Mouse (Mus musculus) stomach, postnatal 0 days (tissue): ENCODE data around the gene Rnf216. TPM values are rescaled to one million over a fixed set of nuclear protein-coding genes. Genes with fewer than 3 reads are reported as not detected.

Experiments
- ATAC-seq: fragments of 200-750 bp; cut with Nextera tagmentation; 2 replicates; pipeline ENCODE4 v1.8.0; 2017; ENCODE audit not compliant: low FRiP score, low TSS enrichment
- DNase-seq: peaks from one replicate; pipeline ENCODE4 v3.0.0-alpha.2; 2016; ENCODE audit warnings: low spot score
- H3K27ac ChIP-seq: fragments of 300-500 bp; sonication (generic); replicated peaks from 2 replicates; pipeline ENCODE4 v1.5.1; 2014; ENCODE audit warnings: mild to moderate bottlenecking, control low read depth
- H3K27me3 ChIP-seq: fragments of 300-500 bp; sonication (generic); 2 replicates; pipeline ENCODE4 v1.6.1; 2014; ENCODE audit warnings: low read length; ENCODE audit not compliant: control insufficient read depth, insufficient read depth
- H3K36me3 ChIP-seq: fragments of 300-500 bp; sonication (generic); 2 replicates; pipeline ENCODE4 v1.6.1; 2014; ENCODE audit warnings: low read length, mixed read lengths; ENCODE audit not compliant: control insufficient read depth, insufficient read depth
- H3K4me1 ChIP-seq: fragments of 300-500 bp; sonication (generic); replicated peaks from 2 replicates; pipeline ENCODE4 v1.6.1; 2014; ENCODE audit warnings: antibody characterized with exemption; ENCODE audit not compliant: control insufficient read depth, insufficient read depth
- H3K4me2 ChIP-seq: fragments of 300-500 bp; sonication (generic); replicated peaks from 2 replicates; pipeline ENCODE4 v1.6.1; 2014; ENCODE audit warnings: low read depth, mild to moderate bottlenecking, control low read depth, moderate library complexity
- H3K4me3 ChIP-seq: fragments of 300-500 bp; sonication (generic); 2 replicates; pipeline ENCODE4 v1.5.1; 2014; ENCODE audit warnings: low read depth, low read length, control low read depth
- H3K9ac ChIP-seq: fragments of 300-500 bp; sonication (generic); 2 replicates; pipeline ENCODE4 v1.6.1; 2014; ENCODE audit warnings: mild to moderate bottlenecking, low read length, control low read depth, mixed read lengths
- H3K9me3 ChIP-seq: fragments of 300-500 bp; sonication (generic); 2 replicates; pipeline ENCODE4 v1.6.1; 2016; ENCODE audit warnings: low read length; ENCODE audit not compliant: control insufficient read depth
- CTCF ChIP-seq: IDR thresholded peaks from 2 replicates; pipeline ENCODE4 v1.5.1; 2016; ENCODE audit warnings: antibody characterized with exemption, low read depth, mild to moderate bottlenecking, moderate library complexity
- EP300 ChIP-seq: optimal IDR thresholded peaks from 2 replicates; pipeline ENCODE3; 2016; ENCODE audit warnings: antibody characterized with exemption
- WGBS: fragments of 180-500 bp; shearing (Covaris S2); extraction: QIAGEN DNeasy Blood & Tissue Kit; methylation state at CpG from one replicate; pipeline ENCODE4 v1.1.7; 2014; 5-methylcytosine and 5-hydroxymethylcytosine counted together
- polyA plus RNA-seq: library from polyadenylated mRNA; unstranded; fragments of >200 nt; fragmentation: Nextera tagmentation; extraction: Ambion mirVana; gene quantifications from 2 replicates; pipeline ENCODE4 v1.2.1, GENCODE M21; 2015

Rnf216 gene
- polyA plus RNA-seq, 1 experiment from 2014 or later, result 15.4 TPM

- Histone ChIP-seq H3K4me3 (no peak overlapping the region), H3K4me2 (no peak overlapping the region), H3K9ac (no peak overlapping the region), H3K27ac (no peak overlapping the region), H3K4me1 (no peaks in the 10 kb centered on the region), H3K27me3 (no peaks in the 10 kb centered on the region), H3K36me3 (peaks cover 7% of the 10 kb centered on the region), H3K9me3 (no peaks in the 10 kb centered on the region)
- DNase-seq (no peak), ATAC-seq (no peak)
- WGBS, result 64% methylated on average over 9 of the region's 9 CpGs
- TF ChIP-seq CTCF, result no peak
Measured at GRCm38 (mm10) chr5:142997526-142997925, 115.3 kb downstream of the Rnf216 start.

- DNase-seq (no peak), ATAC-seq (no peak)
- no peak for TF ChIP-seq CTCF
- TF ChIP-seq EP300, result no peak
- Histone ChIP-seq H3K27me3 (no peaks in the 10 kb centered on the region), H3K9me3 (no peaks in the 10 kb centered on the region), H3K9ac (no peak overlapping the region), H3K27ac (no peak overlapping the region), H3K4me3 (no peak overlapping the region), H3K4me1 (no peaks in the 10 kb centered on the region), H3K4me2 (no peak overlapping the region), H3K36me3 (peaks cover 12% of the 10 kb centered on the region)
- WGBS, result 81% methylated on average over 2 of the region's 2 CpGs
Measured at GRCm38 (mm10) chr5:142994746-142995145, 118.0 kb downstream of the Rnf216 start.

DNA sequence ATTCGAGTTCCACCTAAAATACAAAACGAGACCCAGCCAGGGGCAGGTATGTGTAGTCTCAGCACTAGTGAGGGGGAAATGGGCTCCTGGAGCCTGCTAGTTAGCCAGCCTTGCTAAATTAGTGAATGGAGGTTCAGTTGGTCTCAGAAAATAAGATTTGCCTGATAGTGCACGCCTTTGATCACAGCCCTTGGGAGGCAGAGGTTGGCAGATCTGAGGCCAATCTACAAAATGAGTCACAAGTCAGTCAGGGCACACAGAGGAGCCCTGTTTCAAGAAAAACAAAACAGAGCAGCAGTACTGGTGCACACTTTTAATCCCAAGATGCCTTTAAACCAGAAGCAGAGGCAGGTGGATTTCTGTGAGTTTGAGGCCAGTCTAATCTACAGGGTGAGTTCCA is 123.6 kb downstream of the Rnf216 start:
- H3K36me3 ChIP-seq, result peaks cover 12% of the 10 kb centered on the region
- H3K4me3 ChIP-seq, result no peak overlapping the region
- H3K4me2 ChIP-seq, result no peak overlapping the region
- no peak overlapping the region for H3K27ac ChIP-seq
- no peaks in the 10 kb centered on the region for H3K4me1 ChIP-seq
- DNase-seq (no peak), ATAC-seq (no peak)
- H3K9me3 ChIP-seq, result no peaks in the 10 kb centered on the region
- H3K27me3 ChIP-seq, result no peaks in the 10 kb centered on the region
- TF ChIP-seq EP300, result no peak
- no peak overlapping the region for H3K9ac ChIP-seq
- 69% methylated on average over 3 of the region's 3 CpGs for WGBS

- WGBS, result 79% methylated on average over 5 of the region's 5 CpGs
- no peak for ATAC-seq
- H3K9me3 ChIP-seq, result no peaks in the 10 kb centered on the region
- no peak overlapping the region for H3K9ac ChIP-seq
- no peaks in the 10 kb centered on the region for H3K27me3 ChIP-seq
- DNase-seq, result no peak
- H3K4me2 ChIP-seq, result no peak overlapping the region
- no peak overlapping the region for H3K27ac ChIP-seq
- H3K4me1 ChIP-seq, result no peaks in the 10 kb centered on the region
- peaks cover 10% of the 10 kb centered on the region for H3K36me3 ChIP-seq
- H3K4me3 ChIP-seq, result no peak overlapping the region
- no peak for TF ChIP-seq CTCF
- TF ChIP-seq EP300, result no peak
Measured at GRCm38 (mm10) chr5:142988520-142988919, 124.3 kb downstream of the Rnf216 start.

DNA sequence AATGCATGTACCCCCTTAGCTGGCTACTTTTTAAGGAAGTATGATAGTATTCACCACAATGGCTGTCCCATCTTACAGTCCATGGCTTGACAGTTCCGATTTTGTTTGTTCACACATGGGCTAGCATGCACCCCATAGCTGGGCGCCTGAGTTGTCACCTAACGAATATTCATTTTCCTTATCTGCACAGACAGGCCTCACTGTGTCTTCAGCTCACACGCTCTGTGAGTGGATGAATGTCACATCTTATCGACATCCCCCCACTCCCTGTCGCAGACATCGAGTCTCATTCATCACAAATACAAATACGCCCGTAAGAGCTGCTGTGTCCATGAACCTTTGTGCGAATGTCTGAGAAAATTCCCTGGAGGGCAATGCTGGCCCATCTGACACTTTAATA is 128.5 kb downstream of the Rnf216 start:
- DNase-seq (no peak), ATAC-seq (no peak)
- no peaks in the 10 kb centered on the region for H3K4me1 ChIP-seq
- no peaks in the 10 kb centered on the region for H3K36me3 ChIP-seq
- no peak overlapping the region for H3K4me2 ChIP-seq
- H3K4me3 ChIP-seq, result no peak overlapping the region
- no peaks in the 10 kb centered on the region for H3K27me3 ChIP-seq
- no peak overlapping the region for H3K9ac ChIP-seq
- 80% methylated on average over 10 of the region's 10 CpGs for WGBS
- no peak for TF ChIP-seq CTCF
- no peak for TF ChIP-seq EP300
- no peaks in the 10 kb centered on the region for H3K9me3 ChIP-seq
- H3K27ac ChIP-seq, result no peak overlapping the region

- no peaks in the 10 kb centered on the region for H3K9me3 ChIP-seq
- H3K27ac ChIP-seq, result no peak overlapping the region
- no peak overlapping the region for H3K4me3 ChIP-seq
- H3K36me3 ChIP-seq, result no peaks in the 10 kb centered on the region
- ATAC-seq, result no peak; the same call in 1 of the 2 replicates
- no peak overlapping the region for H3K9ac ChIP-seq
- H3K4me2 ChIP-seq, result no peak overlapping the region
- TF ChIP-seq EP300 (no peak), CTCF (no peak)
- H3K27me3 ChIP-seq, result no peaks in the 10 kb centered on the region
- no peak for DNase-seq
- H3K4me1 ChIP-seq, result no peaks in the 10 kb centered on the region
- 62% methylated on average over 8 of the region's 8 CpGs for whole genome bisulfite sequencing
Measured at GRCm38 (mm10) chr5:142983174-142983573, 129.6 kb downstream of the Rnf216 start.
